Mouse (Mus musculus) megakaryocyte, embryonic 14.5 days (primary cell): ENCODE data around the gene Sh2b2. TPM values are rescaled to one million over a fixed set of nuclear protein-coding genes. Genes with fewer than 3 reads are reported as not detected.
"Not testable (repeated sequence)": the region's sequence is repeated elsewhere in the genome, so short reads cannot be mapped to it uniquely, and the experiment has no call there.

Source experiments
- H3K27me3 ChIP-seq: replicated peaks from 2 replicates; pipeline ENCODE3; 2012; ENCODE audit warnings: inconsistent platforms
- H3K36me3 ChIP-seq: replicated peaks from 2 replicates; pipeline ENCODE3; 2012; ENCODE audit warnings: low read length, inconsistent platforms, mixed read lengths
- H3K4me1 ChIP-seq: 2 replicates; pipeline ENCODE4 v1.6.1; 2012; ENCODE audit warnings: inconsistent platforms
- H3K4me3 ChIP-seq: replicated peaks from 2 replicates; pipeline ENCODE3; 2012; ENCODE audit warnings: moderate library complexity, mild to moderate bottlenecking, inconsistent platforms
- H3K9me3 ChIP-seq: 2 replicates; pipeline ENCODE4 v1.6.1; 2012; ENCODE audit warnings: inconsistent platforms
- FLI1 ChIP-seq: IDR thresholded peaks from 2 replicates; pipeline ENCODE4 v1.6.1; 2012; ENCODE audit warnings: low read length, inconsistent platforms, mixed read lengths
- GATA1 ChIP-seq: IDR thresholded peaks from 3 replicates; pipeline ENCODE4 v1.6.1; 2012; ENCODE audit warnings: mixed read lengths, low read length, inconsistent platforms, borderline replicate concordance
- polyA plus RNA-seq: library from polyadenylated mRNA; stranded (reverse); fragments of >175 nt; gene quantifications from 2 replicates; pipeline ENCODE4 v1.2.3, GENCODE M21; 2012; ENCODE audit warnings: low replicate concordance; ENCODE audit not compliant: insufficient read depth

Gene Sh2b2
- polyA plus RNA-seq, 1 experiment = 10.7 TPM

DNA sequence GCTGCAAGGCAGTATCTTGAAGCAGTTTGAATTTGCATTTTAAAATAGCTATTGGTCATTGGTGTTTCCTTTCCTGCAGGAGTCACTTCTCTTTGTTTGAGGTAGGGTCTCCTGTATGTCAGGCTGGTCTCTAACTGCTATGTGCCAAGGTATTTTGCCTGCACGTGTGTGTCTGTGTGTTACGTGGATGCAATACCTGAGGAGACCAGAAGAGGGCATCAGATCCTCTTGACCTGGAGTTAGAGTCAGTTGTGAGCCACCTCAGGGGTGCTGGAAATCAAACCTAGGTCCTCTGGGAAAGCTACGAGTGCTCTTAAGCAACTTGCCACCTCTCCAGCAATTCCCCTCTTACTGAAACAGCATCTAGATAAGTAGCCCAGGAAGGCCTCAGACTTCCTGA is 31.1 kb downstream of the Sh2b2 start:
- Histone ChIP-seq H3K36me3 (peaks cover 13% of the 10 kb centered on the region), H3K27me3 (peaks cover 20% of the 10 kb centered on the region), H3K4me3 (no peak overlapping the region), H3K9me3 (peaks cover 12% of the 10 kb centered on the region), H3K4me1 (peaks cover 72% of the 10 kb centered on the region)
- TF ChIP-seq GATA1 (no peak), FLI1 (no peak)

- H3K4me1 ChIP-seq = peaks cover 58% of the 10 kb centered on the region
- peaks cover 12% of the 10 kb centered on the region for H3K9me3 ChIP-seq
- H3K27me3 ChIP-seq = peaks cover 13% of the 10 kb centered on the region
- peaks cover 3% of the 10 kb centered on the region for H3K36me3 ChIP-seq
- TF ChIP-seq FLI1 (no peak), GATA1 (no peak)
- no peak overlapping the region for H3K4me3 ChIP-seq
These were observed 32.6 kb downstream of the Sh2b2 start for GRCm38 (mm10) chr5:136213716-136214115.

GRCm38 (mm10) chr5:136212716-136213115 is 33.6 kb downstream of the Sh2b2 start:
- no peak for TF ChIP-seq FLI1
- no peak for TF ChIP-seq GATA1
- H3K4me1 ChIP-seq = peaks cover 48% of the 10 kb centered on the region
- no peak overlapping the region for H3K4me3 ChIP-seq
- H3K36me3 ChIP-seq = peaks cover 3% of the 10 kb centered on the region
- peaks cover 12% of the 10 kb centered on the region for H3K9me3 ChIP-seq
- peaks cover 11% of the 10 kb centered on the region for H3K27me3 ChIP-seq

DNA sequence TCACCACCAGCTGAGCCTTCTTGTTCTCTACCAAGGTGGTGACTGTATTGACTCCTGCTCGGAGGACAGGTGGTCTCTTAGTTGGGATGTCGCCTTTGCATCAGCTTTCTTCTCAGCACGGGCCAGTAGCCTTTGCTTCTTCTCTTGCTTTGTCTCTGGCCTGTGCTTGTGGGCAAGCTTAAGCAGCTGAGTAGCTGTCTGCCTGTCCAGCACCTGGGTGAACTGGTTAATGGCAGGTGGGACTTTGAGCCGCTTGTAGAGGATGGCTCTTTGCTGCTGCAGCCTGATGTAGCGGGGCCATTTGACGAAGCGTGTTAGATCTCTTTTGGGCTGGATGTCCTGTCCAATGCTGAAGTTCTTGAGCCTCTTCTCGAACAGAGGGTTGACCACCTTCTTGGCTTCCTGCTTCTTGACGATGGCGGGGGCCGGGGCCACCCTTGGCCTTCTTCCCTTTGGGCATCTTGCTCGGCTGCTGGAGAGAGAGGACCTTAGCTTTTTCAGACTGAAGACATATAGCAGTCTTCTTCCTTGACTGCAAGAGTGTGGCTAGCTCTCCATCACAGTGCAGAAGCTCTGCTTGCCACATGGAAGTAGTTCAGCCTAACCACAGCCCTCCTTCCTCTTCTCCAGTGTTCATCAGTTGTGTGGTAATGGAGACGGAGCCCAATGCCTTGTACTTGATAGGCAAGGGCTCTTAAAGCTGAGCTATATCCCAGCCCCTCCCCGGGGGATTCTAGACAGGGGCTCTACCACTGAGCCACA is 34.8 kb downstream of the Sh2b2 start:
- Histone ChIP-seq H3K4me1 (peaks cover 36% of the 10 kb centered on the region), H3K27me3 (peaks cover 11% of the 10 kb centered on the region), H3K9me3 (peaks cover 12% of the 10 kb centered on the region)
- not testable (repeated sequence) for H3K36me3 ChIP-seq, H3K4me3 ChIP-seq

GRCm38 (mm10) chr5:136210549-136210948 is 35.8 kb downstream of the Sh2b2 start:
- Histone ChIP-seq H3K9me3 (peaks cover 5% of the 10 kb centered on the region), H3K4me3 (no peak overlapping the region), H3K4me1 (peaks cover 27% of the 10 kb centered on the region), H3K27me3 (peaks cover 11% of the 10 kb centered on the region), H3K36me3 (peaks cover 3% of the 10 kb centered on the region)
- no peak for TF ChIP-seq GATA1
- no peak for TF ChIP-seq FLI1

DNA sequence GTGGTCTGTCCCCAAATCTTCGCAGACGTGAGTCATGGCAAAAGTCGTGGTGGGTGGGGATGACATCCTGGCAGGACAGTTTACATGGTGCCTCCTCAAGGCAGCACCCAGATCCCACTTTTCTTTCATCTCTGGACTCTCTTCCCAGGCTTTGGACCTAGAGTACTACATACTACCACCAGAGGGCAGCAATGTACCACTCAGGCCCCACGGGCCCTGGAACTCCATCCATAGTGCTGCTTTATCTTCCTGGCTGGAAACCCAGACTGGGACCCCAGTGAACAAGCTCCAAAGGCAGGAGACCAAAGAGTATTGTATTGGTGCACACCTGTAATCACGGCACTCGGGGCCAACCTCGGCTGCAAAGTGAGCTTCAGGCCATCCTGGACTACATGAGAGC is 44.5 kb downstream of the Sh2b2 start:
- Histone ChIP-seq H3K9me3 (no peaks in the 10 kb centered on the region), H3K36me3 (peaks cover 5% of the 10 kb centered on the region), H3K4me1 (peaks cover 23% of the 10 kb centered on the region), H3K4me3 (no peak overlapping the region), H3K27me3 (peaks cover 4% of the 10 kb centered on the region)
- no peak for TF ChIP-seq GATA1
- TF ChIP-seq FLI1 = no peak

GRCm38 (mm10) chr5:136199526-136199925 is 46.8 kb downstream of the Sh2b2 start:
- peak overlapping the region; percentile 99 for H3K4me3 ChIP-seq
- TF ChIP-seq FLI1 (no peak), GATA1 (no peak)
- peaks cover 26% of the 10 kb centered on the region for H3K4me1 ChIP-seq
- no peaks in the 10 kb centered on the region for H3K9me3 ChIP-seq
- H3K36me3 ChIP-seq = peaks cover 28% of the 10 kb centered on the region
- H3K27me3 ChIP-seq = peaks cover 4% of the 10 kb centered on the region

- TF ChIP-seq GATA1 (no peak), FLI1 (peak; percentile 37; the same call in 1 of the 2 replicates)
- peak within 1 kb of the TSS; percentile 99 for H3K4me3 ChIP-seq
- H3K9me3 ChIP-seq = no peaks in the 10 kb centered on the region
- H3K27me3 ChIP-seq = peaks cover 4% of the 10 kb centered on the region
- H3K36me3 ChIP-seq = peaks cover 36% of the 10 kb centered on the region
- H3K4me1 ChIP-seq = peaks cover 26% of the 10 kb centered on the region
These were observed 47.6 kb downstream of the Sh2b2 start, which contains the start of gene Prkrip1 for GRCm38 (mm10) chr5:136198474-136199391. Prkrip1 (minus strand) TSS chr5:136198963.

DNA sequence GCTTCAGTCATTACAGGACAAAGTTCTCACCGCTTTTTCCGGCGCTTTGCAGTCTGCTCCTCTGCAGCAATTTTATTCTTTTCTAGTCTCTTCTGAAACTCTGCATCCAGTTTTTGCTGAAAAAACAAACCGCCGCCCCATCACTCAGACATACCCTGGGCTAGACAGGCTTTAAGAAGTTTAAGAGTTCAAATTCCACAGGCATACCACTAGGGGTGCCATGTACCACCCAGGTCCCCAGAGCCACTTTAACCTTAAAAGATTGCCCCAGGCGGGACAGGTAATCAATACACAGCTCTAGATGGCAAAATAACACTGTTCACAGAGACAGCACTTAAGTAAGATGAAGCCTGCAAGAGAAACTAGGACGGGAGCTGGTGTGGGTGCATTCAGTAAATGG is 54.5 kb downstream of the Sh2b2 start:
- no peak for TF ChIP-seq GATA1
- TF ChIP-seq FLI1 = no peak
- H3K4me3 ChIP-seq = no peak overlapping the region
- H3K4me1 ChIP-seq = peaks cover 6% of the 10 kb centered on the region
- H3K27me3 ChIP-seq = no peaks in the 10 kb centered on the region
- no peaks in the 10 kb centered on the region for H3K9me3 ChIP-seq
- peaks cover 95% of the 10 kb centered on the region for H3K36me3 ChIP-seq

GRCm38 (mm10) chr5:136186723-136187122 is 59.6 kb downstream of the Sh2b2 start:
- H3K4me3 ChIP-seq = no peak overlapping the region
- no peaks in the 10 kb centered on the region for H3K27me3 ChIP-seq
- TF ChIP-seq FLI1 (no peak), GATA1 (no peak)
- H3K9me3 ChIP-seq = no peaks in the 10 kb centered on the region
- H3K36me3 ChIP-seq = peaks cover 89% of the 10 kb centered on the region
- peaks cover 33% of the 10 kb centered on the region for H3K4me1 ChIP-seq
